Mouse (Mus musculus) heart, embryonic 15.5 days (tissue): ENCODE measurements around the gene Stard13. TPM values are rescaled to one million over a fixed set of nuclear protein-coding genes. Genes with fewer than 3 reads are reported as not detected.
A peak's percentile ranks its signal among the peaks of the same experiment; 100 is the strongest.

Experiments
- ATAC-seq: fragments of 200-750 bp; cut with Nextera tagmentation; replicated peaks from 2 replicates; pipeline ENCODE4 v1.8.0; 2017; ENCODE audit warnings: low read depth, moderate TSS enrichment; ENCODE audit not compliant: insufficient number of reproducible peaks, insufficient read depth, low FRiP score
- H3K27ac ChIP-seq: fragments of 300-500 bp; sonication (generic); 2 replicates; pipeline ENCODE4 v1.5.1; 2015; ENCODE audit warnings: mild to moderate bottlenecking, inconsistent platforms
- H3K27me3 ChIP-seq: fragments of 300-500 bp; sonication (generic); 2 replicates; pipeline ENCODE4 v1.6.1; 2015; ENCODE audit warnings: inconsistent platforms
- H3K36me3 ChIP-seq: fragments of 300-500 bp; sonication (generic); 2 replicates; pipeline ENCODE4 v1.6.1; 2015; ENCODE audit warnings: mild to moderate bottlenecking, inconsistent platforms
- H3K4me1 ChIP-seq: fragments of 300-500 bp; sonication (generic); replicated peaks from 2 replicates; pipeline ENCODE4 v1.6.1; 2015; ENCODE audit warnings: inconsistent platforms
- H3K4me2 ChIP-seq: fragments of 300-500 bp; sonication (generic); 2 replicates; pipeline ENCODE4 v1.6.1; 2015; ENCODE audit warnings: inconsistent platforms, mild to moderate bottlenecking, moderate library complexity
- H3K4me3 ChIP-seq: fragments of 300-500 bp; sonication (generic); 2 replicates; pipeline ENCODE4 v1.5.1; 2015; ENCODE audit warnings: mild to moderate bottlenecking, inconsistent platforms
- H3K9ac ChIP-seq: fragments of 300-500 bp; sonication (generic); 2 replicates; pipeline ENCODE4 v1.6.1; 2015; ENCODE audit warnings: mild to moderate bottlenecking, inconsistent platforms
- H3K9me3 ChIP-seq: fragments of 300-500 bp; sonication (generic); replicated peaks from 2 replicates; pipeline ENCODE4 v1.6.1; 2016; ENCODE audit warnings: inconsistent platforms
- WGBS: fragments of 180-500 bp; shearing (Covaris S2); methylation state at CpG from one replicate; pipeline ENCODE4 v1.1.7; 2015; ENCODE audit warnings: mixed read lengths; 5-methylcytosine and 5-hydroxymethylcytosine counted together
- polyA plus RNA-seq: library from polyadenylated mRNA; unstranded; fragments of >200 nt; fragmentation: Nextera tagmentation; extraction: Ambion mirVana; gene quantifications from 2 replicates; pipeline ENCODE4 v1.2.1, GENCODE M21; 2015

The Stard13 gene
- polyA plus RNA-seq, 1 experiment from 2014 or later, result 3.9 TPM

DNA sequence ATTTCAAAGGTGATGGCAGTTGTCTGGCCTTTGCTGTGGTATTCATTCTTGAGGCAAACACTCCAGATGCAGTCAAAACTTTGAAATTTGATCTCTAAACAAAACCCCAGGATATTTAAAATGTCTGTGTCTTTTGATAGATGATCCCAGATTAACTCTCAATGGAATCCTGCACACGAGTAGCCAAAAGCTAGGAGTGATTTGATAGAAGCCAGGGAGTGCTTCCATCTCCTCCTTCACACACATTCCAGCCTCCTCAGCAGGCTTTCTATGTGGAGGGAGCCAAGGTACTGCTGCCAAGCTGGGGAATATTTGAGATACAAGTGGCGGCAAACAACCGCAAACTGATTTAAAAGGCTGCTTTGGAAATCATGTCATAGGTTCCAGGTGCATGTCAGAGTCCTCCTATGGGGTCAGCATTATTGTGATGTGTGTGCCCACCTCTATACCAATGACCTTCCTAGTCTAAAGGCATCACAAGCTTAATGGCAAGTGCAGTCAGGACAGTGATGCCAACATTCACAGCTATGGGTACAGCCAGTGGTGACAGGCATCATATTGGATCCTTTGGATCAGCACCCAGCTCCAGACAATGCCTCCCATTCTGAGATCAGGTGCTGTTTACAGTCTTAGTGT is 39.6 kb downstream of the Stard13 start:
- Histone ChIP-seq H3K9ac (no peak overlapping the region), H3K4me3 (no peak overlapping the region), H3K27ac (no peak overlapping the region), H3K4me1 (0 out of 2 replicates have a peak, but pooled peaks cover 2% of the 10 kb centered on the region), H3K27me3 (no peaks in the 10 kb centered on the region), H3K36me3 (no peaks in the 10 kb centered on the region), H3K4me2 (no peak overlapping the region), H3K9me3 (no peaks in the 10 kb centered on the region)
- ATAC-seq, result no peak
- 45% methylated on average over 3 of the region's 3 CpGs for WGBS

DNA sequence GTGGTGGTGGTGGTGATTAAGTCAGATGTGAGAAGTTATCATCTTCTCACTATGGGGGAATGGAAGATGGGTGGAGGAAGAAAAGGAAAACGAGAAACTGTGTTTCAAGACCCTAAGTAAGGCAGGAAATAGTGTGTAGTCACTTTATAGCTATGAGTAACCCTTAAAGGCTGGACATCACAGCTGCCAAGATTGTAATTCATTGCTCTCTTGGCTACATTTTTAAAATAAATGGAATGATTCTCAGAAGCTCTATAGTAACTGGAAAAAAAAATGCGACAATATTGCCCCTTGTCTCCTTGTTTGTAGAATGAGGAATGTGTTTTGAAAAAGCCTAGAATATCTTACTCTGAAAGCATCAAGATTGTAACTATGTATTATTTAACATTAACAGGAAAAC is 41.4 kb downstream of the Stard13 start:
- no peaks in the 10 kb centered on the region for H3K27me3 ChIP-seq

DNA sequence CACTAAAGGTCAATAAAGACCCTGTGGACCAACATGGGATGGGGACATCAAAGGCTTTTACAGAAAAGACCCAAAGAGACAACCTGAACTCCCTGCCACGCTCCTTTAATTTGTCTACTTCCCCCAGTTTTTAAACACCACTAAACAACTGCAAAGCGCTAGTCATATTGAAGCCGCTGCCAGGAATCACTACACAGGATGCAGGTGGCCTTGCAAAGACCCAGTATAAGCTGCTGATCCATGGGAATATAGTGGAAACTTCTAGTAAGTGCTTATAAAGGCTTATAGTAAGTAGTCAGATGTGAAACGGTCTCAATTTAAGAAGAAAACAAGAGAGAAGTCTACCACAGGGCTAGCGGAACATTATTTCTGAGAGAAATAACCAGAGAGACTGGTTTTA is 42.9 kb downstream of the Stard13 start:
- no peaks in the 10 kb centered on the region for H3K36me3 ChIP-seq
- 76% methylated on average over 5 of the region's 5 CpGs for WGBS
- H3K27me3 ChIP-seq, result no peaks in the 10 kb centered on the region
- no peak for ATAC-seq
- no peaks in the 10 kb centered on the region for H3K9me3 ChIP-seq
- H3K27ac ChIP-seq, result no peak overlapping the region
- H3K4me1 ChIP-seq, result 0 out of 2 replicates have a peak, but pooled peaks cover 2% of the 10 kb centered on the region
- H3K9ac ChIP-seq, result no peak overlapping the region
- H3K4me2 ChIP-seq, result peak overlapping the region; percentile 80; the same call in 1 of the 2 replicates
- H3K4me3 ChIP-seq, result no peak overlapping the region

More for the DNA sequence above, 41.4 kb downstream of the Stard13 start:
- Histone ChIP-seq H3K9me3 (no peaks in the 10 kb centered on the region), H3K9ac (no peak overlapping the region), H3K36me3 (no peaks in the 10 kb centered on the region), H3K4me1 (0 out of 2 replicates have a peak, but pooled peaks cover 2% of the 10 kb centered on the region), H3K4me3 (no peak overlapping the region), H3K4me2 (no peak overlapping the region), H3K27ac (no peak overlapping the region)
- ATAC-seq, result no peak
- 52% methylated on average over 2 of the region's 2 CpGs for WGBS

DNA sequence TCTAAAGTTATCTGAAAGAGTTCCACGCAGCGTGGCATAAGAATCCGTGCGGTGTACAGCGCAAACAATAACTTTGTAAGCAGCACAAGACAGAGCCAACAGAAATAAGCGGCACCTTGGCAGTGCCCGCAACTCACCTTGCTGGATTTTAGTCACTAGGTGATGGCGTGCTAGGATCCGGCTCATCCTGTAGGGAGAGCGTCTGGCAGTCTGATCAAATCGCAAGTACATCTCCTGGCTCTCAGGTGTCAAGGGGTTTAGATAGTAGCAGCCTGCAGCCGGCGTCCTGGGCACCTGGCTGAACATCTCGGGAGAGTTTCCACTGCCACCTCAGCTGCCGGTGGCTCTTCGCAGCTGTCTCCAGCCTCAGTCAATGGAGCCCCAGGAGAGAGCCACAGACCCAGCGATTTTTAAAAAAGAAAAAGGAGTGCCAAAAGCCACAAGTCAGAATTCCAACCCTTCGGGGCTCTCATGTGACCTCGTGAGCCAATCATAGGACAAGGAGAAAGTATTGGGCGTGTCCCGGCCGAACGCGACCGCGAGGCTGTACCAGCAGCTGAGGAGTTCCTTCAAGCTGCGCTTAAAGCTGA is 43.8 kb downstream of the Stard13 start:
- H3K9me3 ChIP-seq, result no peaks in the 10 kb centered on the region
- H3K4me2 ChIP-seq, result peak overlapping the region; percentile 80
- under 1% methylated on average over 27 of the region's 27 CpGs for WGBS
- H3K36me3 ChIP-seq, result no peaks in the 10 kb centered on the region
- ATAC-seq, result peak; percentile 89
- peak overlapping the region; percentile 38 for H3K27ac ChIP-seq
- peak overlapping the region; percentile 56 for H3K9ac ChIP-seq
- H3K4me3 ChIP-seq, result peak overlapping the region; percentile 64
- H3K27me3 ChIP-seq, result no peaks in the 10 kb centered on the region
- 0 out of 2 replicates have a peak, but pooled peaks cover 5% of the 10 kb centered on the region for H3K4me1 ChIP-seq

DNA sequence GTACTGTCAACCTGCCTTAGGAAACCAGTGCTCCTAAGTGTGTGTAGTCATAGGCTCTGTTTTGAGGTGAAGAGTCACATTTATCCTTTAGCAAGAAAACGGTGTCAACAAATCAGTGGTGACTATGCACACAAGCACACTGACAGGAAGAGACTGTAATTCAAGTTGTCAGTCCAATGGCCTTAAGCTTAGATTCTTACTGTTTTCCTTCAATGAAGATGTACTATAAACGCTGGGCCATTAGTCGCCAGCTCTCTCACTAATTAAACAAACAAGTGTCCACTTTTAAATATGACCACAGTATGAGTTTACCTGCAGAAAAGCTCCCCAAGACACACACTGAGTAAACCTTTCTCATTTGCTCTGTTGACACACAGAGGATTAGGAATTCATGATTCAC is 44.3 kb downstream of the Stard13 start:
- H3K27ac ChIP-seq, result peak overlapping the region; percentile 38; the same call in 1 of the 2 replicates

DNA sequence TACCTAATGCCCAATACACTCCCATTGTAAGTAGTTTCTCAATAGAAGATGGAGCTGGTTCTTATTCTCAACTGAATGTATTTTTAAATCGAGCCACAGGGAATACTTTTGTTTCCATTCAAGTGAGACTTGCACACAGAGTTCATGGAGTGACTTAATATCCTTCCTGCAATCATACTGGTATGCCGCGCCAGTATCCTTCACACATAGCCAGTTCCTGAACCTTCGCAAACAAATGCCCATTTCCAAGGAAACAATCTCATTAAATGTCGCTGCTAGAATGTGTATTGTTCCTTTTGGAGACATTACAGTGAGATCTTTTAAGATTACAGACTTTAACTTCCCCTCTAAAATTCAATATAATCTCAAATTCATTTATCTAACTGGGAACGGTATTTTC is 45.0 kb downstream of the Stard13 start:
- WGBS, result 69% methylated on average over 6 of the region's 6 CpGs
- no peaks in the 10 kb centered on the region for H3K36me3 ChIP-seq
- H3K27me3 ChIP-seq, result no peaks in the 10 kb centered on the region
- ATAC-seq, result no peak
- no peak overlapping the region for H3K4me3 ChIP-seq
- 0 out of 2 replicates have a peak overlapping the region, but pooled peaks have one; percentile 38 for H3K27ac ChIP-seq
- H3K4me2 ChIP-seq, result peak overlapping the region; percentile 80
- no peak overlapping the region for H3K9ac ChIP-seq
- H3K4me1 ChIP-seq, result peaks cover 9% of the 10 kb centered on the region; the same call in 1 of the 2 replicates
- H3K9me3 ChIP-seq, result no peaks in the 10 kb centered on the region

More for the DNA sequence above, 44.3 kb downstream of the Stard13 start:
- peak overlapping the region; percentile 64 for H3K4me3 ChIP-seq
- no peaks in the 10 kb centered on the region for H3K27me3 ChIP-seq
- WGBS, result 25% methylated on average over 3 of the region's 3 CpGs
- no peaks in the 10 kb centered on the region for H3K36me3 ChIP-seq
- no peaks in the 10 kb centered on the region for H3K9me3 ChIP-seq
- ATAC-seq, result no peak
- H3K4me2 ChIP-seq, result peak overlapping the region; percentile 80
- H3K9ac ChIP-seq, result peak overlapping the region; percentile 56
- H3K4me1 ChIP-seq, result 0 out of 2 replicates have a peak, but pooled peaks cover 5% of the 10 kb centered on the region

DNA sequence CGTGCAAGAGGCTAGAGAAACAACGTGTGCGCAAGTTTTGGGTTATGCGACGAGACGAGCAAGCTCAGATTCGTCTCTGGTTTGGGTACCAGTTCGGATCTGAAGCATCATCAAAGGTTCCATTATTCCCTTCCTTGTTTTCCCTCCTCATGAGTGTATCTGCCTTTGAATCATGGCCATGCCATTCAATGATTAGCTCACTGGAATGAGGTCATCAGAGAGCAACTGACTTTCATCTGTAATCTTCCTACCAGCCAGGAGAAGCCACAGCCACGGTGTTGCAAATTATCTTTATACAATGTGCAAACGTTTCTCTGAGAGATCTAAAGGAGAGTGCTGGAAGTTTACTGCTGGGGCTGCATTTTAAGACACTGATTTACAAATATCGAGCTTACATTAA is 46.3 kb downstream of the Stard13 start:
- no peak for ATAC-seq
- 76% methylated on average over 11 of the region's 11 CpGs for WGBS
- H3K4me2 ChIP-seq, result no peak overlapping the region

DNA sequence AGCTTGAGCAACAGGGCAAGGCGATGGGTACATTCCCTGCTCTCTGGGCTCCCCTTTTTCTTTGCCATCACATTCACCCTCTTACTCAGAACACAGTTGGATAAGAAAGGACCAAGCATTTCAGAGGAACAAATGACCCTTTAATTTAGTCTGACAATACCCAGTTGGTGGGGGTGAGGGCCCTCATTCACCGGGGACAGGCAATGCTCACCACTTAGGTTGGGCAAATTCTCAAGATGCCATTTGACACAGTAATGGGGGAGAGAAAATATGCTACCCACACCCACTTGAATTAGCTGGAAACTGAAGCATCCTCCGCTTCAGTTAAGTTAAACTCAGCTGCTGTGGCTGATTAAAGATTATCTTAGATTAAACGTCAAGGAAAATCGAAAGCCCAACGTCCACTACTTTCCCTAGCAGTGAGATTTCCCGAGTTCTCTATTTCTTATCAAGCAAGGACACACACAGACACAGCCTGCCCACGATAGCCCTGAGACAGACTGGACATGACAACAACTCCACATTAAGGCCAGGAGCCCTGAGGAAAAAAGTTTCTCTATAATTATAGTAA is 48.3 kb downstream of the Stard13 start:
- Histone ChIP-seq H3K36me3 (no peaks in the 10 kb centered on the region), H3K4me2 (no peak overlapping the region)

More for the DNA sequence above, 46.3 kb downstream of the Stard13 start:
- Histone ChIP-seq H3K4me3 (no peak overlapping the region), H3K27ac (no peak overlapping the region), H3K9ac (no peak overlapping the region), H3K4me1 (peaks cover 11% of the 10 kb centered on the region; the same call in 1 of the 2 replicates), H3K27me3 (no peaks in the 10 kb centered on the region), H3K9me3 (no peaks in the 10 kb centered on the region), H3K36me3 (no peaks in the 10 kb centered on the region)

DNA sequence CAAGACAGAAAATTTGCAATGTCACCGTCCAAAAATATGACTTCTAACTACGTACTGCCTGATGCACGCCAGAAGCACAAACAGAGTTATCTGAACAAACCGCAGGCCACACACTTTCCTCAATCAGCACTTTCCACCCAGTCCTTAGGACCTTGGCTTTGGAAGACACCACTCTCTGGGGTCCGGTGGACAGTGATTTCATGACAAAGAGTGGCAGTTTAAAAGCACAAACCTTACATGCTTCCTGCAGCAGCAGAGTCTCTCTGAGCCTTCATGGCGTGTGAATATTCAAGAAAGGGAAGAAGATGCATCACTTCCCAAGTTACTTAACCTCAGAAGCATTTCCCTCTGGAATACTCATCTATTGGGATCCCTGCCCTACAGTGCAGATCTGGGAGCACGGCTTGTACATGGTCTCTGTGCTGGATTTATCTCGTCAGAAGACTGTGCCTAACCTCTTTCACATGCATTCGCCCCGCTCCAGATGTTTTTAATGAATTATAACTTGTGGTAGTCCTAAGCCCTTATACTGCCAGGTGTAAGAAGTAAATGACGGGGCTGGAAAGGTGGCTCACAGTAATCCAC is 49.9 kb downstream of the Stard13 start:
- no peak overlapping the region for H3K27ac ChIP-seq
- no peak overlapping the region for H3K4me2 ChIP-seq
- no peaks in the 10 kb centered on the region for H3K36me3 ChIP-seq

More for the DNA sequence above, 48.3 kb downstream of the Stard13 start:
- H3K4me1 ChIP-seq, result peaks cover 11% of the 10 kb centered on the region; the same call in 1 of the 2 replicates
- 39% methylated on average over 8 of the region's 8 CpGs for WGBS
- H3K9me3 ChIP-seq, result no peaks in the 10 kb centered on the region
- H3K4me3 ChIP-seq, result no peak overlapping the region
- H3K27ac ChIP-seq, result no peak overlapping the region
- ATAC-seq, result no peak
- H3K27me3 ChIP-seq, result no peaks in the 10 kb centered on the region
- no peak overlapping the region for H3K9ac ChIP-seq

DNA sequence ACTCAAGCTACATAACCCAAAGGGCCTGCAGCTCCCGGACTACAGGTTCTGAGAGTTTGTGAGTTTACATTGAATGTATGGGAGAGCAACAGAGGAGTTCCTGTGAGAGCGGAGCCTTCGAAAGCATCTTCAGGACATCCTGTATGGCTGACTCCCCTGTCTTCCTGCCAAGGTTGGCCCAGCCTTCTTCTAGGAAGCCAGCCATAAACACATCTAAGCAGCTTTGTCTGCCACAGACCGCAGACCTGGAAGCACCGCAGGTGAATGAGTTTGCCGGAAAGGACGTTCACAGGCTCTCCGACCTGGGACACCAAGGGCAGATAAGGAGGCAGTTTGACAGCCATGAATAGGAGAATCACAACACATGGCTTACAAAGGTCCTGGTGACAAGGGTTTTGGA is 52.3 kb downstream of the Stard13 start:
- Histone ChIP-seq H3K27ac (no peak overlapping the region), H3K4me3 (no peak overlapping the region), H3K4me2 (no peak overlapping the region), H3K9me3 (no peaks in the 10 kb centered on the region), H3K27me3 (no peaks in the 10 kb centered on the region), H3K36me3 (no peaks in the 10 kb centered on the region), H3K9ac (no peak overlapping the region), H3K4me1 (peaks cover 11% of the 10 kb centered on the region; the same call in 1 of the 2 replicates)
- ATAC-seq, result no peak
- WGBS, result 82% methylated on average over 8 of the region's 8 CpGs

More for the DNA sequence above, 49.9 kb downstream of the Stard13 start:
- Histone ChIP-seq H3K9me3 (no peaks in the 10 kb centered on the region), H3K4me1 (peaks cover 11% of the 10 kb centered on the region; the same call in 1 of the 2 replicates), H3K27me3 (no peaks in the 10 kb centered on the region), H3K9ac (no peak overlapping the region), H3K4me3 (no peak overlapping the region)
- ATAC-seq, result no peak
- 55% methylated on average over 11 of the region's 11 CpGs for WGBS

DNA sequence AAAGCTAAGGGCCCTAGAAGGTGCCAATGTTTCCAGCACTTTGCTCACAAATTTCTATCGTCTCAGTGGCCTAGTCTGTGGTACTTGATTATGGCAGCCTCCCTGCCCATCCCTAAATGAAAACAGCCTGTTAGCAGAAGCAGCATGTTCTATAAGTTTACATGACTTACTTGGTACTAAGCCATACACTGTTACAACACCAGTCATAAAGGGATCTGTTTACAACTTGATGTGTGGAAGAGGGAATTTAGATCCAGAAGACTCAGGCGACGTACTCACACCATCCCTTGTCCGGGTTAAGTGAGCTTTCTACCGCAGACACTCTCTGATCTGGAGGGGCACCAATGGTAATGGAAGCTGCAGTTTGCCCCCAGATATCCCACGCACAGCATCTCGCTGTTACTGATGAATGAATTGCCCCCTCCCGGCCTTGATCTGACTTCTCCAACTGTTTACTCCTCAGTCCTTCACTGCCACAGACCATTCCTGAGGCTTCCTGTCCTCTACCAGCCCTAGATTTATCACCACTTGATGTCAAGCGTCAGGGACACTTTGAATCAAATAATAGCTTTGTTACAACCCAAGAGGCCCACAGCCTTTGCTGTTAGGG is 53.4 kb downstream of the Stard13 start:
- Histone ChIP-seq H3K27me3 (no peaks in the 10 kb centered on the region), H3K9ac (no peak overlapping the region), H3K4me1 (peaks cover 15% of the 10 kb centered on the region), H3K4me2 (no peak overlapping the region), H3K4me3 (no peak overlapping the region), H3K9me3 (no peaks in the 10 kb centered on the region), H3K36me3 (no peaks in the 10 kb centered on the region), H3K27ac (no peak overlapping the region)
- 82% methylated on average over 9 of the region's 9 CpGs for WGBS
- ATAC-seq, result no peak
